In genomic region chr12:88376820-88377219, GRCm38 (mm10) we compare ENCODE assay signal across 9 mouse cellular contexts. TPM values are rescaled to one million over a fixed set of nuclear protein-coding genes. Genes with fewer than 3 reads are reported as not detected.
A peak's percentile ranks its signal among the peaks of the same experiment; 100 is the strongest.
DNase-seq lines count a peak whose midpoint lies in the region; ATAC-seq and TF ChIP-seq lines count a peak whose summit lies in the region.
"Had no signal": no experiment of that assay in that cellular context is flagged by ENCODE, and none has a peak within 500 bp of the region (broad histone marks: within the 10 kb centered on the region; RNA-seq: fewer than 3 reads in every experiment).

No protein-coding gene starts in this region.

- no peaks in the 10 kb centered on the region for H3K27me3 ChIP-seq in lung, postnatal 0 days (replicated peaks; ENCODE audit: insufficient read depth, low read length)
- no peaks in the 10 kb centered on the region for H3K27me3 ChIP-seq in hindbrain, embryonic 14.5 days (ENCODE audit: control insufficient read depth, insufficient read depth, low read length)
- H3K27me3 ChIP-seq in midbrain, embryonic 16.5 days (ENCODE audit: control insufficient read depth, insufficient read depth, low read depth, low read length): no peaks in the 10 kb centered on the region
- H3K27me3 ChIP-seq in liver, embryonic 12.5 days (replicated peaks): no peaks in the 10 kb centered on the region
- H3K27me3 ChIP-seq: neural tube, embryonic 12.5 days had no signal

- TF ChIP-seq EP300 in lung, postnatal 0 days (IDR thresholded peaks at IDR 0.05): no peak

- WGBS in lung, postnatal 0 days: 43% methylated on average over 10 of the region's 10 CpGs
- 34% methylated on average over 10 of the region's 10 CpGs for WGBS in hindbrain, embryonic 14.5 days
- 31% methylated on average over 10 of the region's 10 CpGs for WGBS in midbrain, embryonic 16.5 days
- WGBS in liver, embryonic 12.5 days (ENCODE audit: insufficient replicate concordance): 52% methylated on average over 10 of the region's 10 CpGs

- ATAC-seq in lung, postnatal 0 days: no peak
- ATAC-seq in hindbrain, embryonic 14.5 days (ENCODE audit: low FRiP score): no peak
- peak; percentile 68; the same call in 1 of the 2 replicates for ATAC-seq in midbrain, embryonic 16.5 days
- ATAC-seq in liver, embryonic 12.5 days: no peak

- H3K4me1 ChIP-seq in lung, postnatal 0 days (ENCODE audit: insufficient read depth, low read depth, low read length): no peaks in the 10 kb centered on the region
- no peaks in the 10 kb centered on the region for H3K4me1 ChIP-seq in hindbrain, embryonic 14.5 days (replicated peaks; ENCODE audit: control insufficient read depth, insufficient read depth, low read length)
- no peaks in the 10 kb centered on the region for H3K4me1 ChIP-seq in midbrain, embryonic 16.5 days (ENCODE audit: control insufficient read depth, insufficient read depth, low read length)
- no peaks in the 10 kb centered on the region for H3K4me1 ChIP-seq in liver, embryonic 12.5 days
- H3K4me1 ChIP-seq: neural tube, embryonic 12.5 days had no signal

- no peak overlapping the region for H3K27ac ChIP-seq in lung, postnatal 0 days (ENCODE audit: low read length)
- peak overlapping the region; percentile 46; the same call in 1 of the 2 replicates for H3K27ac ChIP-seq in hindbrain, embryonic 14.5 days
- H3K27ac ChIP-seq in midbrain, embryonic 16.5 days (ENCODE audit: low read length): no peak overlapping the region
- no peak overlapping the region for H3K27ac ChIP-seq in liver, embryonic 12.5 days
- H3K27ac ChIP-seq: neural tube, embryonic 12.5 days had no signal

- H3K4me2 ChIP-seq in lung, postnatal 0 days (replicated peaks; ENCODE audit: low read depth, low read length): no peak overlapping the region
- H3K4me2 ChIP-seq in hindbrain, embryonic 14.5 days (replicated peaks): 0 out of 2 replicates have a peak overlapping the region, but pooled peaks have one; percentile 4
- peak overlapping the region; percentile 12; the same call in 1 of the 2 replicates for H3K4me2 ChIP-seq in midbrain, embryonic 16.5 days (ENCODE audit: low read length)
- no peak overlapping the region for H3K4me2 ChIP-seq in liver, embryonic 12.5 days
- H3K4me2 ChIP-seq: neural tube, embryonic 12.5 days had no signal

- H3K9me3 ChIP-seq in lung, postnatal 0 days (ENCODE audit: low read length): no peaks in the 10 kb centered on the region
- no peaks in the 10 kb centered on the region for H3K9me3 ChIP-seq in hindbrain, embryonic 14.5 days (ENCODE audit: control insufficient read depth, low read length)
- no peaks in the 10 kb centered on the region for H3K9me3 ChIP-seq in midbrain, embryonic 16.5 days (replicated peaks; ENCODE audit: control insufficient read depth, low read length, poor library complexity, severe bottlenecking)
- no peaks in the 10 kb centered on the region for H3K9me3 ChIP-seq in liver, embryonic 12.5 days (replicated peaks)
- H3K9me3 ChIP-seq: neural tube, embryonic 12.5 days had no signal

- no peak overlapping the region for H3K4me3 ChIP-seq in lung, postnatal 0 days (ENCODE audit: low read depth, low read length)
- H3K4me3 ChIP-seq in hindbrain, embryonic 14.5 days (replicated peaks; ENCODE audit: low read length): no peak overlapping the region
- no peak overlapping the region for H3K4me3 ChIP-seq in midbrain, embryonic 16.5 days (ENCODE audit: low read depth, low read length)
- H3K4me3 ChIP-seq in liver, embryonic 12.5 days: no peak overlapping the region
- H3K4me3 ChIP-seq: neural tube, embryonic 12.5 days had no signal

- TF ChIP-seq CTCF in lung, postnatal 0 days (IDR thresholded peaks at IDR 0.05): peak; percentile 56

- no peak overlapping the region for H3K9ac ChIP-seq in lung, postnatal 0 days (replicated peaks; ENCODE audit: low read depth)
- peak overlapping the region; percentile 9; the same call in 1 of the 2 replicates for H3K9ac ChIP-seq in hindbrain, embryonic 14.5 days
- H3K9ac ChIP-seq in midbrain, embryonic 16.5 days (ENCODE audit: low read depth, low read length): no peak overlapping the region
- H3K9ac ChIP-seq in liver, embryonic 12.5 days: no peak overlapping the region
- H3K9ac ChIP-seq: neural tube, embryonic 12.5 days had no signal

- peak; percentile 10 to 21 for DNase-seq in cerebellum, postnatal 25 days
- no peak for DNase-seq in cerebellum, adult 11 months
- no peak for DNase-seq in lung, postnatal 0 days (ENCODE audit: low spot score)
- DNase-seq in lung, postnatal 36 days: no peak
- peak; percentile 66 for DNase-seq in hindbrain, embryonic 14.5 days (ENCODE audit: low spot score)
- no peak for DNase-seq in cerebellum, adult 11-12 months

- H3K36me3 ChIP-seq in lung, postnatal 0 days (ENCODE audit: insufficient read depth, low read length): no peaks in the 10 kb centered on the region
- 0 out of 2 replicates have a peak, but pooled peaks cover 3% of the 10 kb centered on the region for H3K36me3 ChIP-seq in hindbrain, embryonic 14.5 days (replicated peaks; ENCODE audit: control insufficient read depth, insufficient read depth)
- 0 out of 2 replicates have a peak, but pooled peaks cover 3% of the 10 kb centered on the region for H3K36me3 ChIP-seq in midbrain, embryonic 16.5 days (ENCODE audit: control insufficient read depth, insufficient read depth, low read length)
- peaks cover 3% of the 10 kb centered on the region; the same call in 1 of the 2 replicates for H3K36me3 ChIP-seq in liver, embryonic 12.5 days
- H3K36me3 ChIP-seq: neural tube, embryonic 12.5 days had no signal

RNA-seq across cellular contexts. Expression of gene Adck1, which starts 16.5 kb away (rescaled TPM):
- polyA plus RNA-seq in lung, postnatal 0 days (2015; fragmentation: Nextera tagmentation; extraction: Ambion mirVana): 12.5 and 12.9 TPM in 2 replicates
- polyA plus RNA-seq in hindbrain, embryonic 14.5 days (2014; fragmentation: Nextera tagmentation; extraction: Ambion mirVana): 31.3 and 33.9 TPM in 2 replicates
- 42.7 and 48.6 TPM in 2 replicates for polyA plus RNA-seq in midbrain, embryonic 16.5 days (2015; fragmentation: Nextera tagmentation; extraction: Ambion mirVana)
- polyA plus RNA-seq in liver, embryonic 12.5 days (2016; fragmentation: Nextera tagmentation; extraction: Ambion mirVana): 10.6 and 11.3 TPM in 2 replicates

RNA-seq across cellular contexts. Expression of gene Gm5039, which starts 53.0 kb away (rescaled TPM):
- polyA plus RNA-seq in lung, postnatal 0 days (2015; fragmentation: Nextera tagmentation; extraction: Ambion mirVana): not detected in 2 replicates
- polyA plus RNA-seq in hindbrain, embryonic 14.5 days (2014; fragmentation: Nextera tagmentation; extraction: Ambion mirVana): not detected in 2 replicates
- not detected in 2 replicates for polyA plus RNA-seq in midbrain, embryonic 16.5 days (2015; fragmentation: Nextera tagmentation; extraction: Ambion mirVana)
- not detected in 2 replicates for polyA plus RNA-seq in liver, embryonic 12.5 days (2016; fragmentation: Nextera tagmentation; extraction: Ambion mirVana)
- polyA plus RNA-seq: neural tube, embryonic 12.5 days had no signal

Comparison
In these comparisons a context has a peak if more than half of its experiments do, and no peak if none do; other contexts are left out.
1. DNase-seq: peak in cerebellum, postnatal 25 days (2 of 2) and hindbrain, embryonic 14.5 days (single experiment); none in cerebellum, adult 11 months (single experiment), lung, postnatal 0 days (single experiment), lung, postnatal 36 days (single experiment) and cerebellum, adult 11-12 months (single experiment).
2. H3K4me2 ChIP-seq: peak in hindbrain, embryonic 14.5 days (single experiment) and midbrain, embryonic 16.5 days (single experiment); none in lung, postnatal 0 days (single experiment) and liver, embryonic 12.5 days (single experiment).